Mouse (Mus musculus) left cerebral cortex, postnatal 14 days (tissue): Measurements from ENCODE around the gene Trpv4. TPM values are rescaled to one million over a fixed set of nuclear protein-coding genes. Genes with fewer than 3 reads are reported as not detected.

Experiments
- DNase-seq, 2 experiments: peaks; one replicate each; pipeline ENCODE4 v3.0.0; 2021 to 2022; ENCODE audit warnings: low spot score in 2 of 2, mixed read lengths in 1 of 2
- intact Hi-C: fragments of 180-260 bp; cut with DNase I; formaldehyde crosslinking; loops from one replicate; pipeline ENCODE4 v1.15.1; 2025
- total RNA-seq, 2 experiments: library from RNA; stranded (reverse); gene quantifications; 2 replicates each; pipeline ENCODE4 v1.2.3; 2021

Gene Trpv4
- total RNA-seq, 2 experiments from 2014 or later = 2.0 to 2.2 TPM

DNA sequence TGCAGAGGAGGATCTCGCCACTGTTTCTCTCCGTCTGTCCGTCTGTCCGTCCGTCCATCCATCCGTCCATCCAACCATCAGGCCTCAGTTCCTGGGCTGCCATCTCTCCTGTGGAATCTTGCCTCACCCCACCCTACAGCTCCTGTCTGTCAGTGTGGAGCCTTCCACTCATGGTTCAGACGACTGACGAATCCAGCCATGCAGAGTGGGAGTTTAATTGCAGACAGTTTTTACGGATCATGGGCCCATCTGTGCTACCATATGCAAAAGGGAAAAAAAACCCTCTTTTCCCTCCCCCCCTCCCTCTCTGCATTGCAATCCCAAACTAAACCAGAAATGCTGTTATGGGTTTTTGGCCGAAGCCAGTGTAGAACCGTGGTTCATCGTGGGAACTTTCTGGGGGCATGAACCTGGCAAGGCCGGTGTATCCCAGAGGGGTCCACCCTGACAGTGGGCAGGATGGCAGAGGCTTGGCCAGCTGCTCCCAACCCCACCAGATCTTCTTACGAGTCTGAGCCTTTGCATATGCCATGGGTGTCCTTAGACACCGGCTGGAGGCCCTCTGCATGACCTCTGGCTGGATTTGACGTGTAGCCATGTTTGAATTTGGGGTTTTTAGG lies 82.1 kb downstream of the Trpv4 start:
- intact Hi-C loops = no loop called here
- peak; percentile 65 to 73 for DNase-seq

DNA sequence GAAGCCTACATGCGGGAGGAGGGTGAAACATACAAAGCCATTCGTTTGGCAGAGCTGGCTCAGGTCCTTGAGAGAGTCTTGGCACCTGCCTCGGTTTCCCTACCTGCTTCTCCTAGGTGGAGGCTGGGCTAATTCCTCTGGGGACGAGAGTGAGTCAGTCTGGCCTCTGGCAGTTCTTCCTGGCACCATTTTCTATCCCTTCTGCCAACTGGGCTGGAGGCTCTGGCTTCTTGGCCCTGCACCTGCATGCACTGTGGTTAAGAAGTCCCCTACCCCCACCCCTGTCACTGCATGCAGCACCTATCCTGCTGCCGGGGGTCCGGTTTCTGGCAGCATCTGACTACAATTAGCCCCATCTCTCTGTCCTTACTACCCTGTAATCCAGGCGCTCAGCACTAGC lies 82.7 kb downstream of the Trpv4 start:
- DNase-seq = no peak
- intact Hi-C loops = no loop called here

DNA sequence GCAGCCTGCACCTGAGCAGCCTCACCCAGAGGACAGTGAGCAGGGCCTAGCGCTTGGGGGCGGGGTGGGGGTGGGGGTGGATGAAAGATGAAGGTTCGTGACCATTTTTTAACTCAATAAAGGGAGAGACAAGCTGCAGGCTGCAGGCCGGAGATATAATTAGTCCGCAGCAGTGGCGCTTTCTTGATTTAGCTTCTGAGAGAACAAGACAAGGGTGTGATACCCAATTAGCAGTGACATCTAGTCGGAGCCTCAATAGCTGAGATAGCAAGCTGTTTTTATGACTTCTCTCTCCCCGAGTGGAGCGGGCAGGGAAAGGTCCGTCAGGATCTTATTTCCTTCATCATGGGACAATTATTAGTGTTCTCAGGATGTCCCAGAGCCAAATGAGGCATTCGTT lies 83.2 kb downstream of the Trpv4 start:
- DNase-seq = no peak
- intact Hi-C loops = no loop called here

DNA sequence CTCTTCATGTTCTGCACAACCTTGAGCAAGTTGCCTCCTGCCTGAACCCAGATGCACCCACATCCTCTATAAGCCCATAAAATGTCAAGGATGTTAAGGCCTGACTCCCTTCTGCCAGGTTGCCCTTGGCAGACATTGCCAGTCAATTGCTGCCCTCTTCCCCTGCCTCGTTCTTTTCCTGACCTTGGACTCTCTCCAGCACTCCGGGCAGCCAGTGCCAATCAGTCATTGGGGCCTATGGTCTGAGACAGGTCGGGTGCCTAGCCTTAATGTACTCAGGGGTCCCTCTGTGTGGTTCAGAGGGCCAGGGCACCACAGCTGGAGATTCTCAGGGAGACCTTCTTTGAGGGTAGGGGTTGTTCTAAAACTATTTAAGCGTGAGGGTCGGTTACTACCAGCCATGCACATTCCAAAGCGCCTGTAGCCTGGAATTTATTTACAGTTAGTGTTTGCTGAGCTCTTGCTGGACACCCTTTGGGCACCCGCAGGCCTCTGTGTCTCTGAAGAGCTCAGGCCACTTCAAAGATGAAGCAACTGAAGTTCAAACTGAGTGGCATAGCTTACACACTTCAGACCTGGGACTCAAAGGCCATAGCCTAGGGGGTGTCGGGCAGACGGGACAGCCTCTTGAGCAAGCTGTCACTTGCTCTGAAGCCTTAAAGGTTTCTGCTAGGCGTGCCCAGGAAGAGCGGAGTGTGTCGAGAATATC lies 84.1 kb downstream of the Trpv4 start:
- intact Hi-C loops = loop anchor here (5.0 kb wide), 1 partner anchor 33 kb away; no protein-coding TSS in a partner anchor
- DNase-seq = no peak

DNA sequence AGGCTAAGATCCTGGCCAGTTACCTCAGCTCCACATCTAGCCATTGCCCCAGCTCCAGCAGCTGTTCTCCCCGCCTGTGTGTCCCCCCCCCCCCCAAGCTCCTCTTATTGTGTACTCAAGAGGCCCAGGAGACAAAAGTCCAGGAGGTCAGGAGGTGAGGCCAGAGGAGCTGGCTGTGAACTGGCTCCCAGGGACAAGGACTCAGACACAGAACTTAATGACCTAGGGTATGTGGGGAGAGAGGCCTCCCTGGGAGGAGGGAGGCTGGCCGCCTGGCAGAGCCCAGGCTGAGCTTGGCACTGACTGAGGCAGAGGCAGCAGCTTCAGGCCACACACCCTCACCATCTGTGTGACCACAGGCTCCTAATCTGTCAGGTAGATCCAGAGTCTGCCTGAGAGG lies 85.2 kb downstream of the Trpv4 start:
- intact Hi-C loops = loop anchor here (5.0 kb wide), 1 partner anchor 34 kb away; no protein-coding TSS in a partner anchor
- no peak for DNase-seq

Other genes with a start within 250 kb of the Trpv4 start
- gene Mmab, start 214.4 kb downstream of the Trpv4 start, total RNA-seq = 10 to 100 TPM; 23.5 to 24.1 TPM
- 10 to 100 TPM; 37.7 to 38.9 TPM for gene Mvk, start 214.2 kb downstream of the Trpv4 start, total RNA-seq
- 1 to 10 TPM; 8.1 to 9.0 TPM for gene Fam222a, start 90.4 kb downstream of the Trpv4 start, total RNA-seq
- gene Gltp, start 32.6 kb upstream of the Trpv4 start, total RNA-seq = 10 to 100 TPM; 32.1 to 39.2 TPM
- gene Tchp, start 49.3 kb upstream of the Trpv4 start, total RNA-seq = 10 to 100 TPM; 11.9 to 12.3 TPM
- 10 to 100 TPM; 33.6 to 34.8 TPM for gene Ankrd13a, start 116.3 kb upstream of the Trpv4 start, total RNA-seq
- 10 to 100 TPM; 41.4 to 47.8 TPM for gene Git2, start 117.1 kb upstream of the Trpv4 start, total RNA-seq
- gene 1500011B03Rik, start 165.0 kb upstream of the Trpv4 start, total RNA-seq = 100 to 1,000 TPM; 170 to 179 TPM
- not detected for gene 4930519G04Rik, start 195.2 kb upstream of the Trpv4 start, total RNA-seq
- gene Gm9936, start 200.3 kb upstream of the Trpv4 start, total RNA-seq = 1 to 10 TPM; 1.0 to 1.5 TPM
- 1 to 10 TPM in 1 of 2 experiments, under 1 TPM in 1; 0.57 to 1.8 TPM for gene Oasl2, start 238.5 kb upstream of the Trpv4 start, total RNA-seq